Mouse (Mus musculus): ENCODE data around the gene Fam92b. TPM values are rescaled to one million over a fixed set of nuclear protein-coding genes. Genes with fewer than 3 reads are reported as not detected.

Fam92b gene
- polyA plus RNA-seq, 1 experiment from 2014 or later, result 2.4 TPM

- Histone ChIP-seq H3K4me1 (ENCODE audit: control insufficient read depth, insufficient read depth, low read length) (peaks cover 4% of the 10 kb centered on the region; the same call in 1 of the 2 replicates), H3K36me3 (ENCODE audit: control insufficient read depth, insufficient read depth, low read length) (no peaks in the 10 kb centered on the region), H3K4me2 (ENCODE audit: low read length) (no peak overlapping the region), H3K27ac (ENCODE audit: low read length) (no peak overlapping the region), H3K27me3 (ENCODE audit: control insufficient read depth, insufficient read depth, low read depth, low read length) (no peaks in the 10 kb centered on the region), H3K4me3 (ENCODE audit: low read depth, low read length) (no peak overlapping the region), H3K9ac (ENCODE audit: low read depth, low read length) (no peak overlapping the region), H3K9me3 (replicated peaks; ENCODE audit: control insufficient read depth, low read length, poor library complexity, severe bottlenecking) (no peaks in the 10 kb centered on the region)
- WGBS, result 90% methylated on average over 5 of the region's 5 CpGs
- no peak for ATAC-seq
Observed at GRCm38 (mm10) chr8:120118847-120119246, 58.4 kb downstream of the Fam92b start.

- Histone ChIP-seq H3K36me3 (ENCODE audit: control insufficient read depth, insufficient read depth, low read length) (no peaks in the 10 kb centered on the region), H3K4me2 (ENCODE audit: low read length) (no peak overlapping the region), H3K4me1 (ENCODE audit: control insufficient read depth, insufficient read depth, low read length) (peaks cover 6% of the 10 kb centered on the region; the same call in 1 of the 2 replicates), H3K27ac (ENCODE audit: low read length) (no peak overlapping the region), H3K9ac (ENCODE audit: low read depth, low read length) (no peak overlapping the region), H3K27me3 (ENCODE audit: control insufficient read depth, insufficient read depth, low read depth, low read length) (no peaks in the 10 kb centered on the region), H3K4me3 (ENCODE audit: low read depth, low read length) (no peak overlapping the region), H3K9me3 (replicated peaks; ENCODE audit: control insufficient read depth, low read length, poor library complexity, severe bottlenecking) (no peaks in the 10 kb centered on the region)
- 91% methylated on average over 9 of the region's 9 CpGs for whole genome bisulfite sequencing
- ATAC-seq, result no peak
Observed at GRCm38 (mm10) chr8:120118162-120118561, 59.1 kb downstream of the Fam92b start.

- H3K4me2 ChIP-seq (ENCODE audit: low read length), result no peak overlapping the region
- H3K36me3 ChIP-seq (ENCODE audit: control insufficient read depth, insufficient read depth, low read length), result no peaks in the 10 kb centered on the region
- H3K27ac ChIP-seq (ENCODE audit: low read length), result no peak overlapping the region
- H3K9ac ChIP-seq (ENCODE audit: low read depth, low read length), result no peak overlapping the region
- H3K4me3 ChIP-seq (ENCODE audit: low read depth, low read length), result no peak overlapping the region
- no peaks in the 10 kb centered on the region for H3K27me3 ChIP-seq (ENCODE audit: control insufficient read depth, insufficient read depth, low read depth, low read length)
- no peak for ATAC-seq
- no peaks in the 10 kb centered on the region for H3K9me3 ChIP-seq (replicated peaks; ENCODE audit: control insufficient read depth, low read length, poor library complexity, severe bottlenecking)
- 78% methylated on average over 7 of the region's 7 CpGs for WGBS
- peaks cover 10% of the 10 kb centered on the region; the same call in 1 of the 2 replicates for H3K4me1 ChIP-seq (ENCODE audit: control insufficient read depth, insufficient read depth, low read length)
Observed at GRCm38 (mm10) chr8:120116600-120116999, 60.7 kb downstream of the Fam92b start.

Other genes starting within 250 kb of the Fam92b start
- gene Crispld2, start 185.0 kb downstream of the Fam92b start, polyA plus RNA-seq (2015; fragmentation: Nextera tagmentation; extraction: Ambion mirVana), result 2.0 and 2.4 TPM in 2 replicates
- gene Zdhhc7, start 76.0 kb downstream of the Fam92b start, polyA plus RNA-seq (2015; fragmentation: Nextera tagmentation; extraction: Ambion mirVana), result 27.8 and 29.5 TPM in 2 replicates
- 37.1 and 40.2 TPM in 2 replicates for gene 6430548M08Rik, start 63.3 kb downstream of the Fam92b start, polyA plus RNA-seq (2015; fragmentation: Nextera tagmentation; extraction: Ambion mirVana)
- gene Gse1, start 51.0 kb upstream of the Fam92b start, polyA plus RNA-seq (2015; fragmentation: Nextera tagmentation; extraction: Ambion mirVana), result 13.3 and 17.6 TPM in 2 replicates

Measured in midbrain, embryonic 16.5 days (tissue).